ENCODE assay signal across 9 mouse cellular contexts in genomic region chr1:127765468-127765867, GRCm38 (mm10). TPM values are rescaled to one million over a fixed set of nuclear protein-coding genes. Genes with fewer than 3 reads are reported as not detected.
DNase-seq lines count a peak whose midpoint lies in the region; ATAC-seq and TF ChIP-seq lines count a peak whose summit lies in the region.
"Had no signal": no experiment of that assay in that cellular context is flagged by ENCODE, and none has a peak within 500 bp of the region (broad histone marks: within the 10 kb centered on the region; RNA-seq: fewer than 3 reads in every experiment).

No protein-coding gene starts in this region.

- H3K27ac ChIP-seq in liver, embryonic 14.5 days: no peak overlapping the region
- H3K27ac ChIP-seq: macrophage had no signal

- 61% methylated on average over 2 of the region's 2 CpGs for WGBS in liver, embryonic 14.5 days (ENCODE audit: insufficient replicate concordance)

- no peak for TF ChIP-seq EP300 in liver, embryonic 14.5 days (IDR thresholded peaks at IDR 0.05; ENCODE audit: low read depth)

- TF ChIP-seq CTCF in liver, embryonic 14.5 days (IDR thresholded peaks at IDR 0.05; ENCODE audit: low read depth): peak; percentile 57

- no peaks in the 10 kb centered on the region; the same call in 1 of the 2 replicates for H3K36me3 ChIP-seq in liver, embryonic 14.5 days (replicated peaks; ENCODE audit: control insufficient read depth, insufficient read depth, low read depth)

- no peak for ATAC-seq in liver, embryonic 14.5 days (ENCODE audit: insufficient read depth)

- H3K4me1 ChIP-seq in liver, embryonic 14.5 days (replicated peaks; ENCODE audit: control insufficient read depth in 2 of 2, insufficient read depth in 2 of 2, low read length in 1 of 2): peaks cover 0 to 2% of the 10 kb centered on the region in 2 experiments; a peak in 1 of 4 replicates

- H3K27me3 ChIP-seq in liver, embryonic 14.5 days (ENCODE audit: control insufficient read depth, insufficient read depth, low read length): no peaks in the 10 kb centered on the region

- peak; percentile 41 for DNase-seq in kidney, adult 9 months
- DNase-seq in kidney, postnatal 10 days: no peak
- DNase-seq in ES-CJ7 (ENCODE audit: low read depth, low spot score) (peak; percentile 51), R1 (ENCODE audit: low read depth, low spot score) (peak; percentile 31)
- no peak for DNase-seq in liver, embryonic 14.5 days (ENCODE audit: low read depth in 3 of 3, low spot score in 3 of 3)
- no peak for DNase-seq in T-cell, adult 2 months (ENCODE audit: low spot score)
- no peak for DNase-seq in cerebellum, postnatal 4 days (ENCODE audit: low spot score in 2 of 2)
- DNase-seq: adrenal gland, postnatal 36 days had no signal

- no peak overlapping the region for H3K4me2 ChIP-seq in liver, embryonic 14.5 days (ENCODE audit: low read depth)

- H3K4me3 ChIP-seq in liver, embryonic 14.5 days (ENCODE audit: insufficient read depth in 1 of 2, low read depth in 2 of 2, low read length in 2 of 2): no peak overlapping the region

- no peaks in the 10 kb centered on the region for H3K9me3 ChIP-seq in liver, embryonic 14.5 days (ENCODE audit: control insufficient read depth, low read length)

- H3K9ac ChIP-seq in liver, embryonic 14.5 days (replicated peaks): no peak overlapping the region

RNA-seq across cellular contexts. Expression of gene Ccnt2, which starts 8.5 kb away (rescaled TPM):
- polyA plus RNA-seq in liver, embryonic 14.5 days (2012; rRNA removed): 13.8 and 16.1 TPM in 2 replicates
- polyA plus RNA-seq in liver, embryonic 14.5 days (2014; fragmentation: Nextera tagmentation; extraction: Ambion mirVana): 19.6 and 20.6 TPM in 2 replicates

RNA-seq across cellular contexts. Expression of gene Acmsd, which starts 36.3 kb away (rescaled TPM):
- polyA plus RNA-seq in liver, embryonic 14.5 days (2012; rRNA removed): 2.7 and 4.5 TPM in 2 replicates
- polyA plus RNA-seq in liver, embryonic 14.5 days (2014; fragmentation: Nextera tagmentation; extraction: Ambion mirVana): 7.1 and 7.9 TPM in 2 replicates
- polyA plus RNA-seq: macrophage had no signal

Comparison
In these comparisons a context has a peak if more than half of its experiments do, and no peak if none do; other contexts are left out.
1. DNase-seq: peak in kidney, adult 9 months (single experiment), ES-CJ7 (single experiment) and R1 (single experiment); none in kidney, postnatal 10 days (single experiment), liver, embryonic 14.5 days (0 of 3), T-cell, adult 2 months (single experiment) and cerebellum, postnatal 4 days (0 of 2).